Mouse (Mus musculus): Measurements from ENCODE around the gene Cdh16.

GRCm38 (mm10) chr8:104613119-104613518 is 11.1 kb downstream of the Cdh16 start:
- TF ChIP-seq CTCF (IDR thresholded peaks at IDR 0.05; ENCODE audit: extremely low read depth, insufficient read depth, low read length): no peak
- no peak for TF ChIP-seq POLR2A (IDR thresholded peaks at IDR 0.05; ENCODE audit: extremely low read depth, insufficient read depth, low read length)

Measured in cortical plate, adult 2 months (tissue).